Mouse (Mus musculus): ENCODE results near the gene Dixdc1. TPM values are rescaled to one million over a fixed set of nuclear protein-coding genes. Genes with fewer than 3 reads are reported as not detected.

Gene Dixdc1
- polyA plus RNA-seq, 1 experiment from 2014 or later = 37.9 TPM

DNA sequence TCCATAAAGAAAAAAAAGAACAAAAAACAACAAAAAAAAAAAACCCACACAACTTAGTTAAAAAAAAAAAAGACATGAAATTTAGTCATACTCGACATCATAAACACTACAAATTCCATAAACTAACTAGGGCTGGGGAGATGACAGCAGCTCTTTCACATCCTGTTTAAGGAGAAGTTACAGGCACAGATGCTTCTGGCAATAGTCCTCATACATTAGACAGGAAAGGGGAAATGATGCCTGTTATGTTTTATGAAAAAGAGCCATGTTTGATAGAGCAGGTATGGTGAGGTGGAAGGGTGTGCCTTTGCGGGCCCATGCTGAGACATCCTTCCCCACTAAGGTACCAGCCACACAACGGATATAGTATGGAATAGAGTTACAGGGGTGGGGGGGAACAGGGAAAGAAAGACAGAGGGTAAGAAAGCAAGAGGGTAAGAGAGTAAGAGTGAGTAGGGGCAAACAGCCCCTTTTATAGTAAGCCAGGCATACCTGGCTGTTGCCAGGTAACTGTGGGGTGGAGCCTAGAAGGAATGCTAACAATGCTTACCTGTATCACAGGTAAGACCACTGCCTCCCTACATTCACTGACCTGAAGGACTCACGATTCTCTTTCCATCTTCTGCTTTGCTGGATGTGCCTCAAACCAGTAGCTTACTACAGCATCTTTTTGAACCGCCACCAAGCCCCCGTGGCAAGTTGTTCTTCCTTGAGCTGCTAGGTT is 22.4 kb upstream of the Dixdc1 start:
- WGBS = 69% methylated on average over 6 of the region's 6 CpGs
- Histone ChIP-seq H3K36me3 (replicated peaks) (no peaks in the 10 kb centered on the region), H3K9ac (no peak overlapping the region), H3K27ac (no peak overlapping the region), H3K4me1 (peaks cover under 1% of the 10 kb centered on the region), H3K27me3 (replicated peaks) (no peaks in the 10 kb centered on the region; the same call in 1 of the 2 replicates), H3K9me3 (no peaks in the 10 kb centered on the region), H3K4me2 (no peak overlapping the region), H3K4me3 (no peak overlapping the region)
- ATAC-seq (replicated peaks) = no peak

- no peaks in the 10 kb centered on the region for H3K36me3 ChIP-seq (replicated peaks)
- no peak overlapping the region for H3K27ac ChIP-seq
- H3K9me3 ChIP-seq = no peaks in the 10 kb centered on the region
- no peak for ATAC-seq (replicated peaks)
- H3K4me1 ChIP-seq = no peaks in the 10 kb centered on the region
- H3K4me2 ChIP-seq = no peak overlapping the region
- no peak overlapping the region for H3K4me3 ChIP-seq
- WGBS = 51% methylated on average over 5 of the region's 5 CpGs
- no peaks in the 10 kb centered on the region; the same call in 1 of the 2 replicates for H3K27me3 ChIP-seq (replicated peaks)
- no peak overlapping the region for H3K9ac ChIP-seq
Measured at GRCm38 (mm10) chr9:50756711-50757110, 17.4 kb upstream of the Dixdc1 start.

DNA sequence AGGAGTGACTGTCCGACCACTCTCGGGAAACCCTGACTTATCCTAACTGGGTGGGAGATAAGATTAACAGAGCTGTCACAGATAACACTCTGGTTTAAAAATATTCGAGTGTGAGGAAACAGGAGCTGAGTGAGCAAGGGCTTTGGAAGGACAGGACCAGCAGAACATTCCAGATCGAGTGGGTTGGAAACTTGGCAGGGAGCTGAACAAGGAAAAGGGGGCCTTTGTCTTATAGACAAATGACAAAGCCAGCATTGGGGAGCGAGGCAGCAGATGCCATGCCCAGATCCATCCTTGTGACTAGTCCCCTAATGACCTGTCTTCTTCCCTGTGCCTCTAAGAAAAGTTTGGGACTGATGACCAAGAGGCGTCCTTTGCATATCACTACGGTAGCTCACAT is 14.6 kb upstream of the Dixdc1 start:
- 78% methylated on average over 7 of the region's 7 CpGs for WGBS
- Histone ChIP-seq H3K4me2 (no peak overlapping the region), H3K9ac (no peak overlapping the region), H3K9me3 (no peaks in the 10 kb centered on the region), H3K4me3 (no peak overlapping the region), H3K36me3 (replicated peaks) (no peaks in the 10 kb centered on the region), H3K4me1 (no peaks in the 10 kb centered on the region), H3K27ac (no peak overlapping the region), H3K27me3 (replicated peaks) (no peaks in the 10 kb centered on the region)
- ATAC-seq (replicated peaks) = no peak

DNA sequence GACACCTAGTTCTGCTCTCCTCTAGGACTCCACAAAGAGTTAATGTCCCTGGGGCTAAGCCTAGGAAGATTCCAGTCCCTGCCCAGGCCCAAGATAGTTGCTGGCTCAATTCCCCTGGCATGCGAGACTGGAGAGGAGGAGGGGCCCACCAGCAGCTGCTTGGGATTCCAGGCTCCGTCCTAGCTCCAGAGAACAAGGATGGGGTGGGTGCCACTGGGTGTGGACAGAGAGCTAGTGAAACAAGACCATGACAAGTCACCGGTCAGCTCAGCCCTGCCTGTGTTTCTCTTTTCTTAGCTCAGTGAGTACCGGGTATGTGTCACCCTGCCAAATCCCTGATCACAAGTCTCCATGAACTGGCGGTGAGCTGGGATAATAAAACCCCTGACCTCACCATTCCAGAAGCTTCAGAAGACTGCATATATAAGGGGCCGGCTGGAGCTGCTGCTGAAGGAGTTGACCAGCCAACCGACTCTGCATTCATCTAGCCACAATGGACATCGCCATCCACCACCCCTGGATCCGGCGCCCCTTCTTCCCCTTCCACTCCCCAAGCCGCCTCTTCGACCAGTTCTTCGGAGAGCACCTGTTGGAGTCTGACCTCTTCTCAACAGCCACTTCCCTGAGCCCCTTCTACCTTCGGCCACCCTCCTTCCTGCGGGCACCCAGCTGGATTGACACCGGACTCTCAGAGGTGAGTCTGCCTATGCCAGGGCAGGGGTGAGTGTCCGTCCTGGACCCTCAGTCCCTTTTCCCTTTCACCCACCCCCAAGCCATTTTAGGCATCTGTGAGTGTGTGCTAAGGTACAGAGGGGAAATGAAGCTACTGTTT is 13.7 kb upstream of the Dixdc1 start:
- H3K36me3 ChIP-seq (replicated peaks) = no peaks in the 10 kb centered on the region
- no peaks in the 10 kb centered on the region for H3K9me3 ChIP-seq
- no peaks in the 10 kb centered on the region for H3K27me3 ChIP-seq (replicated peaks)
- H3K27ac ChIP-seq = no peak overlapping the region
- no peak overlapping the region for H3K4me3 ChIP-seq
- no peaks in the 10 kb centered on the region for H3K4me1 ChIP-seq
- no peak overlapping the region for H3K4me2 ChIP-seq
- H3K9ac ChIP-seq = no peak overlapping the region
- no peak for ATAC-seq (replicated peaks)
- 70% methylated on average over 17 of the region's 17 CpGs for WGBS

GRCm38 (mm10) chr9:50752054-50752602 is 12.8 kb upstream of the Dixdc1 start, which contains the start of gene Hspb2:
TSS of gene Hspb2 (minus strand) at chr9:50752354.
- Histone ChIP-seq H3K9me3 (no peaks in the 10 kb centered on the region), H3K9ac (no peak within 1 kb of the TSS), H3K4me1 (no peaks in the 10 kb centered on the region), H3K4me3 (no peak within 1 kb of the TSS), H3K27me3 (replicated peaks) (no peaks in the 10 kb centered on the region; the same call in 1 of the 2 replicates), H3K27ac (no peak within 1 kb of the TSS), H3K4me2 (no peak within 1 kb of the TSS), H3K36me3 (replicated peaks) (no peaks in the 10 kb centered on the region)
- WGBS = 75% methylated on average over 14 of the region's 14 CpGs
- no peak for ATAC-seq (replicated peaks)

- Histone ChIP-seq H3K9me3 (no peaks in the 10 kb centered on the region), H3K36me3 (replicated peaks) (no peaks in the 10 kb centered on the region), H3K27ac (no peak within 1 kb of the TSS), H3K4me3 (no peak within 1 kb of the TSS), H3K4me2 (no peak within 1 kb of the TSS), H3K27me3 (replicated peaks) (no peaks in the 10 kb centered on the region; the same call in 1 of the 2 replicates), H3K4me1 (peaks cover 5% of the 10 kb centered on the region), H3K9ac (no peak within 1 kb of the TSS)
- WGBS = 72% methylated on average over 22 of the region's 22 CpGs
- ATAC-seq (replicated peaks) = no peak
Measured at GRCm38 (mm10) chr9:50751323-50751722, 12.0 kb upstream of the Dixdc1 start, which contains the start of gene Cryab. TSS of gene Cryab (plus strand) at chr9:50751325.

DNA sequence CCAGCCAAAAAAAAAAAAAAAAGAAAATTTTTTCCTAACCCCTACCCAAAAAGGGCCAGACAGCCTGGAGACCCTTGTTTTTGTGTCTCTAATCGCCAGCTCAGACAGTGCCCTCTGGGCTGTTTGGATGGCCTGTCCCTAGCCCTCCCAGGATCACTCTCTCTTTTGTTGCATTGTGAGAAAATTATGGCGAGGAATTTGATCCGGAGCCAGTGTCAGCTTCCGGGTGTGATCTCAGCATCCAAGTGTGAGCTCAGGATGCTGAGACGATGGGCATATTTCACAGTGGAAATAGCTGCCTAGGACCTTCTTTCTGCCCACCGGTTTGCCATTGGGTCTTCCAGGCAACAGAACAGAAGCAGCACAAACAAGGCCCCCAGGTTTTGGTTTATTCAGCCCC is 11.4 kb upstream of the Dixdc1 start:
- Histone ChIP-seq H3K27me3 (replicated peaks) (no peaks in the 10 kb centered on the region; the same call in 1 of the 2 replicates), H3K9ac (no peak overlapping the region)
- WGBS = 77% methylated on average over 6 of the region's 6 CpGs

GRCm38 (mm10) chr9:50746214-50746677 is 6.9 kb upstream of the Dixdc1 start, which contains the start of gene 2310030G06Rik:
TSS of gene 2310030G06Rik (minus strand) at chr9:50746536.
- H3K9ac ChIP-seq = 0 out of 2 replicates have a peak within 1 kb of the TSS, but pooled peaks have one; percentile 16
- peaks cover 9% of the 10 kb centered on the region for H3K4me1 ChIP-seq
- H3K4me3 ChIP-seq = peak within 1 kb of the TSS; percentile 34
- H3K27me3 ChIP-seq (replicated peaks) = no peaks in the 10 kb centered on the region; the same call in 1 of the 2 replicates
- no peaks in the 10 kb centered on the region for H3K36me3 ChIP-seq (replicated peaks)
- H3K27ac ChIP-seq = no peak within 1 kb of the TSS
- peak within 1 kb of the TSS; percentile 55 for H3K4me2 ChIP-seq
- ATAC-seq (replicated peaks) = no peak
- WGBS = 2% methylated on average over 19 of the region's 19 CpGs
- no peaks in the 10 kb centered on the region for H3K9me3 ChIP-seq

More for the DNA sequence above, 11.4 kb upstream of the Dixdc1 start:
- Histone ChIP-seq H3K36me3 (replicated peaks) (no peaks in the 10 kb centered on the region), H3K4me3 (no peak overlapping the region), H3K4me2 (no peak overlapping the region), H3K4me1 (peaks cover 9% of the 10 kb centered on the region), H3K9me3 (no peaks in the 10 kb centered on the region), H3K27ac (no peak overlapping the region)
- ATAC-seq (replicated peaks) = no peak

DNA sequence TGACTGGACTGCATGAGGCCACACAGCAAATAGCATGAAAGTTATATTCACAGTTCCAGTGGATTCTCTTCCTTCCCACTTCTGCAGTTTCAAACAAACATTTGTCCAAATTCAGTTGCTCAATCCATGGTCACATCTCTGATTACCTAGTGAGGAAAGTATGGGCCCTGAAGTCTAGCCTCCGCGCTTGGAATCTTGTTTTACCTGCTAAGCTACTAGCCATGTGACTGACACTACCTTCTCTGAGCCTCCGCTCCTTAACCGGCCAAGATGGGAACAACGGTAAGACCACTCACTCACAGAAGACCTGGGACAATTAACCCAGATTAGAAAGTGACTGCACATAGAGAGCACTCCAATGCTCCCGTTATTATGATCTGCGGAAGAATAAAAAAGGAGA is 6.5 kb upstream of the Dixdc1 start:
- Histone ChIP-seq H3K4me2 (peak overlapping the region; percentile 55), H3K4me3 (peak overlapping the region; percentile 34), H3K9me3 (no peaks in the 10 kb centered on the region), H3K27ac (no peak overlapping the region), H3K36me3 (replicated peaks) (no peaks in the 10 kb centered on the region), H3K9ac (0 out of 2 replicates have a peak overlapping the region, but pooled peaks have one; percentile 16), H3K27me3 (replicated peaks) (no peaks in the 10 kb centered on the region; the same call in 1 of the 2 replicates), H3K4me1 (peaks cover 9% of the 10 kb centered on the region)
- WGBS = 15% methylated on average over 7 of the region's 7 CpGs
- ATAC-seq (replicated peaks) = no peak

DNA sequence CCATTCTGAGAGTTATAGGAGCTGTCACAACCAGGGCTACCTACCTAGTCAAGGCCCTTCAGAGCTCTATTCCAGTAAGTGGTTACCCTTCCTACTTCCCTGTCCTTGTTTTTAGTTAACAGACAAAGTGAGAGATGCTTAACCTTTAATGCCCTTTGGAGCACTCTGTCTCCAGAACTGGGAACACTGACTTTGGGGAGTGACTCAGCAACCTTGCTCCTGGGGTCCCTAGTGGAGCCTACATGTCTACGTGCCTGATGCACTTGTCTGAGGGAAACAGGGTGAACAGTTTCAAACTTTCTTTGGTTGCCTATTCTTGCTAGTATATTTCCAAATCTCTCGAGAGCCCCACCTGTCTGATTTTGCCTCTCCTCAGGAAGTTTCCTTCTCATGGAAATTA is 3.4 kb upstream of the Dixdc1 start:
- Histone ChIP-seq H3K36me3 (replicated peaks) (no peaks in the 10 kb centered on the region), H3K4me2 (no peak overlapping the region), H3K9me3 (no peaks in the 10 kb centered on the region), H3K27ac (no peak overlapping the region), H3K9ac (no peak overlapping the region), H3K4me1 (peaks cover 19% of the 10 kb centered on the region), H3K4me3 (no peak overlapping the region), H3K27me3 (replicated peaks) (no peaks in the 10 kb centered on the region; the same call in 1 of the 2 replicates)
- 73% methylated on average over 2 of the region's 2 CpGs for WGBS
- ATAC-seq (replicated peaks) = no peak

DNA sequence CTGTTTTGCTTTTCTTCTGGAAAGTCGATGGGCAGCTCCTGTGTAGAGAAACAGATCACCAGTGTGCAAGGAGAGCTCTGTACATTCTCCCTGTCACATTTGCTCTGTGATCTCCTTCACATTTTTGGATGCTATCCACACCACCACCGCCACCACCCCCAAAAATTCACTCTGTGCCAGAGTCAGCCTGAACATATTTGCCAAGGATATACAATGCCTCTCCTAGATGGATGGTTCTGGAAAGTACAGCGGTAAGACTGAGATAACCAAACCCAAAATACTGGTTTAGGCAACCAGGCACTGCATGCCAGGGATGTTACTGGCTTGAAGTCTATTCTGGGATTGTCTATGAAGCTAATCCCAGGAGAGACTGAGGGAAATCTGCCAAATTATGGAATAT is 2.9 kb upstream of the Dixdc1 start:
- Histone ChIP-seq H3K4me3 (no peak overlapping the region), H3K27me3 (replicated peaks) (no peaks in the 10 kb centered on the region; the same call in 1 of the 2 replicates), H3K9ac (no peak overlapping the region), H3K4me2 (no peak overlapping the region), H3K4me1 (peaks cover 19% of the 10 kb centered on the region), H3K9me3 (no peaks in the 10 kb centered on the region), H3K36me3 (replicated peaks) (no peaks in the 10 kb centered on the region), H3K27ac (no peak overlapping the region)
- WGBS = 88% methylated on average over 3 of the region's 3 CpGs
- no peak for ATAC-seq (replicated peaks)
